Mouse (Mus musculus): ENCODE results near the gene Ppp1r21. TPM values are rescaled to one million over a fixed set of nuclear protein-coding genes. Genes with fewer than 3 reads are reported as not detected.

Gene Ppp1r21
- total and polyA plus RNA-seq, 3 experiments: 11.1 to 16.2 TPM; not detected in 1

GRCm38 (mm10) chr17:88504056-88504455 lies 25.9 kb upstream of the Ppp1r21 start:
- DNase-seq (ENCODE audit: low read depth, low spot score): no peak
- H3K36me3 ChIP-seq (ENCODE audit: control insufficient read depth in 1 of 2, insufficient read depth in 2 of 2, low read length in 2 of 2): no peaks in the 10 kb centered on the region; a peak in 1 of 4 replicates
- H3K4me3 ChIP-seq (ENCODE audit: control insufficient read depth in 1 of 2, insufficient read depth in 1 of 2, low read depth in 2 of 2, low read length in 2 of 2): no peak overlapping the region
- no peak overlapping the region for H3K9ac ChIP-seq (ENCODE audit: control insufficient read depth, low read depth, low read length, poor library complexity, severe bottlenecking)
- H3K27me3 ChIP-seq (ENCODE audit: control insufficient read depth in 1 of 2, insufficient read depth in 2 of 2, low read length in 2 of 2): no peaks in the 10 kb centered on the region
- no peaks in the 10 kb centered on the region for H3K9me3 ChIP-seq (replicated peaks; ENCODE audit: insufficient read depth, low read length)
- TF ChIP-seq MEF2A (IDR thresholded peaks at IDR 0.05; ENCODE audit: extremely low read depth, insufficient replicate concordance, low read depth, low read length, poor library complexity, severe bottlenecking): no peak
- TF ChIP-seq MYC (IDR thresholded peaks at IDR 0.05; ENCODE audit: low read depth, low read length): no peak
- TF ChIP-seq MAZ (IDR thresholded peaks at IDR 0.05; ENCODE audit: low read depth, low read length): no peak
- no peak for TF ChIP-seq ZC3H11A (IDR thresholded peaks at IDR 0.05; ENCODE audit: low read depth, low read length)
- no peak for TF ChIP-seq CTCF (IDR thresholded peaks at IDR 0.05 in 2 of 3, conservative IDR thresholded peaks at IDR 0.05 in 1 of 3; ENCODE audit: control insufficient read depth in 1 of 3, insufficient read depth in 1 of 3, low read depth in 2 of 3, low read length in 3 of 3, poor library complexity in 1 of 3, severe bottlenecking in 1 of 3)
- no peak for TF ChIP-seq NELFE (IDR thresholded peaks at IDR 0.05; ENCODE audit: low read depth, low read length)
- no peak for TF ChIP-seq TAL1 (IDR thresholded peaks at IDR 0.05; ENCODE audit: low read length)
- no peak for TF ChIP-seq EP300 (IDR thresholded peaks at IDR 0.05; ENCODE audit: low read depth in 1 of 2, low read length in 2 of 2)
- no peak for TF ChIP-seq MAX (IDR thresholded peaks at IDR 0.05; ENCODE audit: low read length)
- TF ChIP-seq CHD1 (IDR thresholded peaks at IDR 0.05; ENCODE audit: low read depth, low read length): no peak
- no peak for TF ChIP-seq JUND (IDR thresholded peaks at IDR 0.05; ENCODE audit: low read depth, low read length)
- TF ChIP-seq ZKSCAN1 (IDR thresholded peaks at IDR 0.05; ENCODE audit: low read depth, low read length): no peak
- no peak for TF ChIP-seq POLR2AphosphoS2 (IDR thresholded peaks at IDR 0.05; ENCODE audit: low read length)
- TF ChIP-seq SMC3 (IDR thresholded peaks at IDR 0.05; ENCODE audit: low read depth, low read length): no peak
- no peak for TF ChIP-seq TBP (IDR thresholded peaks at IDR 0.05; ENCODE audit: low read depth, low read length)
- no peak overlapping the region for H3K27ac ChIP-seq (ENCODE audit: control insufficient read depth, low read depth, low read length)
- H3K79me2 ChIP-seq (ENCODE audit: control insufficient read depth, insufficient read depth, low read length, poor library complexity): no peaks in the 10 kb centered on the region
- no peaks in the 10 kb centered on the region for H3K4me1 ChIP-seq (ENCODE audit: control insufficient read depth in 1 of 2, insufficient read depth in 2 of 2, low read length in 2 of 2)

GRCm38 (mm10) chr17:88505275-88505723 lies 24.6 kb upstream of the Ppp1r21 start:
- TF ChIP-seq MAX (IDR thresholded peaks at IDR 0.05; ENCODE audit: low read length) (no peak), ETS1 (IDR thresholded peaks at IDR 0.05; ENCODE audit: low read depth, low read length) (no peak), ZC3H11A (IDR thresholded peaks at IDR 0.05; ENCODE audit: low read depth, low read length) (no peak), GATA1 (IDR thresholded peaks at IDR 0.05; ENCODE audit: low read depth, low read length) (no peak), RCOR1 (IDR thresholded peaks at IDR 0.05; ENCODE audit: low read depth, low read length) (no peak), SIN3A (IDR thresholded peaks at IDR 0.05; ENCODE audit: low read length) (no peak), BHLHE40 (IDR thresholded peaks at IDR 0.05; ENCODE audit: borderline replicate concordance, low read depth, low read length) (no peak)
- H3K9ac ChIP-seq (ENCODE audit: control insufficient read depth, low read depth, low read length, poor library complexity, severe bottlenecking): no peak overlapping the region
- H3K27ac ChIP-seq (ENCODE audit: control insufficient read depth, low read depth, low read length): no peak overlapping the region

More at GRCm38 (mm10) chr17:88505275-88505723, 24.6 kb upstream of the Ppp1r21 start:
- Histone ChIP-seq H3K4me3 (ENCODE audit: control insufficient read depth in 1 of 2, insufficient read depth in 1 of 2, low read depth in 2 of 2, low read length in 2 of 2) (no peak overlapping the region), H3K9me3 (replicated peaks; ENCODE audit: insufficient read depth, low read length) (no peaks in the 10 kb centered on the region), H3K79me2 (ENCODE audit: control insufficient read depth, insufficient read depth, low read length, poor library complexity) (no peaks in the 10 kb centered on the region), H3K27me3 (ENCODE audit: control insufficient read depth in 1 of 2, insufficient read depth in 2 of 2, low read length in 2 of 2) (no peaks in the 10 kb centered on the region), H3K36me3 (ENCODE audit: control insufficient read depth in 1 of 2, insufficient read depth in 2 of 2, low read length in 2 of 2) (peaks cover 0 to 2% of the 10 kb centered on the region in 2 experiments; a peak in 1 of 4 replicates), H3K4me1 (ENCODE audit: control insufficient read depth in 1 of 2, insufficient read depth in 2 of 2, low read length in 2 of 2) (peaks cover 0 to 3% of the 10 kb centered on the region in 2 experiments; a peak in 1 of 4 replicates)
- no peak for DNase-seq (ENCODE audit: low read depth, low spot score)

Data from MEL (cell line).